Mouse (Mus musculus) brain, adult 2 months (tissue): ENCODE measurements at regions not wholly inside any gene's neighbourhood (a gene's known extent, or its start where the extent isn't known, plus 50 kb on each side); places are given as distances from the start of the nearest gene placed in this dataset.

Experiments used
- DNase-seq: peaks from one replicate; pipeline ENCODE4 v3.0.0; 2011; ENCODE audit warnings: low read depth, low spot score

DNA sequence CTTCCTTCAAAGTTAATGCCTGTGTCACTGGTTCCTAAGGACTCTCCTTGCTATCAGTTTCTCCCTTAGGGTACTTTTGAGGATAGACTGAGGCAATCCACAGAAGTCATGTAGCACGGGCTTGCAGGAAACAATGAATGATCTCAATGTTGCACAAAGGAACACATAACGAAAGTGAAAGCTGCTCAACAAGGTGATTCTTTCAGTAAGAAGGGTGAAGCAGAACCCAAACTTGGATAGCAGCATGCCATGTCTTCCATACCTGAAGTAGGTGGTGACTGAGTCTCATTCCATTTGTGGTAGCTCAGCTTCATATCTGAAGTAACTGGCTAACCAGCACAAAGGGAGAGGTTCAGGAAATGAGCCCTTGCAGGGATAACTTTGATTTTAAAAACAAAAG is 325.7 kb downstream of the H2al1j start:
- DNase-seq: no peak

DNA sequence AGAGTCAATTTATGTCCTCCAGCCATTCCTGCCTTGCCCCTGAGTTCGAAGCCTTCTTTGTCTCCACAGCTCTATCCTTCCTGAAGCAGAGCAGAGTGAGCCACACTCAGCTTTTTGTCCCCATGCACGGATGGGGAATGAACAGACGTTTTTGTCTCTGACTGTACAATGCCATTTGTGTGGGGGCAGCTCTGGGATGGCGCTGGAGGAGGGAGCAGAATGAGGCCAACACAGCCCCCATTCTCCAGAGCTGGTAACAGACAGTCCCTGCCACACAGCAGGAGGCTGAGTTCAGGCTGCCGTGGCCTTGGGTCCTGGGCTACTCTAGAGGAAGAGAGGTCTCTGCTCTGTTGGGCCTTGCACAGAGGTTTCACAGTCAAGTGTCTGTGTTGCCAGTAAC is 327.4 kb downstream of the H2al1j start:
- peak; percentile 86 for DNase-seq

DNA sequence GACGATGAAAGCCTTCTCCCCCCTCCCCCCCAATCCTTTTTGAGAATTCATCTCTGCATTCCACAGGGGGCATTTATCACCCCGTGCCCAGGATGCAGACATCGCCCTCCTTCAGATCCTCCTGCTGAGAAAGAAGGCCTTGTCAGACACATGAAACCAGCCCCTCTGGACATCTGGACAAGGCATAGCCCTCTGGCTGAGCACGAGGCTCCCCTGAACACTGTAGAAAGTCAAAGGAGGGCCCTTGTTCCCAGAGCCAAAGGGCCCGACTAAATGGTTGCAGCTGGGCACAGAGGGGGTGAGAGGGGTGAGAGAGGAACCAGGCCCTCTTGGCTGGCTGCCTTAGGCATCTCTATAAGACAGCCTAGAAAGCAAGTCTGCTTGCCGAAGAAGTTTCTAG is 327.8 kb downstream of the H2al1j start:
- DNase-seq: peak; percentile 87

DNA sequence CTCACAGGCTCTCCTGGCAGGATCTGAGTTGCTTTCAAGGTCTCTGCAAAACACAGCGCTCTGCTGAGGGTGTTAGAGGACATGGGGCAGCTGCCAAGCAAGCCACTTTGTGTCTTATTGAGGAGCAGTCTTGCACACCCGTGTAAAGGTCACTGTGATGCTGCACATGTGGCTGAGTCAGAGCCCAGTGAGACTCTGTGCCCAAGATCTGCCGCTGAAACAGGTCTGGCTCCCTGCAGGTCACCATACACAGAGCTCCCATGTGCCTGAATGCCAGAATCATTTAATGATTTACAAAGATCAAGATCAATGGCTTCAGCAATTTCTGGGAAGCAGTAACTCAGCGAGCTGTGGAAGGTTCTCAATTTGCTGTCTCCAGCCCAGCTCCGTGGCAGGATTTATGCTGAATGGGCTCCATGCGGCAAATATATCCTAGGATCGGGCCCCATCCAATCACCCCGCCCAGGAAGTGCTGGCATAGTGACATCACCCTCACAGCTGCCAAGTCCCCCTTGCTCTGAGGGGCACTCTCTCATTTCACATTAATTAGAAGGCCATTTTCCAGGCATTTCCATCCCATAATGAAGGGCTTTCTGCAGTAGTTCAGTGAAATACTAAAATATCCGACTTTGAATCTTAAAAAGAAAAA is 330.1 kb downstream of the H2al1j start:
- no peak for DNase-seq

DNA sequence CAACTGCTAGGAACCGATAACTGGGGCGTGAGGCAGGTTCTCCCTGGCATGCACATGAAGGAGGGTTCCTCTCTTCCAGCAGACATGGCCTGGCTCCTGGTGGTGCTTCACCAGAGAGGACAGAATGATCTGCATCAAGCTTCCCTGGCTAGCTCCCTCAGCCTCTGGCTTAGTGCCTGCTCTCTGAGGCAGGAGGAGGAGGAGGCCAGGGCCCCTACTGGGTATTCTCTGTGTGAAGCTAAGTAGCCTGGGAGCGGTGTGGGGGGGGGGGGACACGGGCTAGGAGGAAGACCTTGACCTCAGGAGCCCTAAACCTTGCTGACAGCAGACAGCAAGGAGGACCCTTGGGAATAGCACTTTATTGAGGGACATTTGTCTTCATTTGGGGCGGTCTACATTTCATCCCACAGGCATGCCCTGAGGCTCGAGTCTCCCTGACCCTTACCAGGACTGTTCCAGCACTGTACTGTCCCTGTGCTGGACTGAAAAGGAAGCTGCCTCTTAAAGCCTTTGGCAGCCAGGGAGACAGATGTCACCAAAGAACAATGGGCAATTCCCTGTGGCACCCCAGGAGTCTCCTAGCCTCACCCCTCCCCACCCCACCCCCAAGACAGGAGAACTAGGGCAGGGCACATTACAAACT is 335.7 kb downstream of the H2al1j start:
- peak; percentile 31 for DNase-seq

DNA sequence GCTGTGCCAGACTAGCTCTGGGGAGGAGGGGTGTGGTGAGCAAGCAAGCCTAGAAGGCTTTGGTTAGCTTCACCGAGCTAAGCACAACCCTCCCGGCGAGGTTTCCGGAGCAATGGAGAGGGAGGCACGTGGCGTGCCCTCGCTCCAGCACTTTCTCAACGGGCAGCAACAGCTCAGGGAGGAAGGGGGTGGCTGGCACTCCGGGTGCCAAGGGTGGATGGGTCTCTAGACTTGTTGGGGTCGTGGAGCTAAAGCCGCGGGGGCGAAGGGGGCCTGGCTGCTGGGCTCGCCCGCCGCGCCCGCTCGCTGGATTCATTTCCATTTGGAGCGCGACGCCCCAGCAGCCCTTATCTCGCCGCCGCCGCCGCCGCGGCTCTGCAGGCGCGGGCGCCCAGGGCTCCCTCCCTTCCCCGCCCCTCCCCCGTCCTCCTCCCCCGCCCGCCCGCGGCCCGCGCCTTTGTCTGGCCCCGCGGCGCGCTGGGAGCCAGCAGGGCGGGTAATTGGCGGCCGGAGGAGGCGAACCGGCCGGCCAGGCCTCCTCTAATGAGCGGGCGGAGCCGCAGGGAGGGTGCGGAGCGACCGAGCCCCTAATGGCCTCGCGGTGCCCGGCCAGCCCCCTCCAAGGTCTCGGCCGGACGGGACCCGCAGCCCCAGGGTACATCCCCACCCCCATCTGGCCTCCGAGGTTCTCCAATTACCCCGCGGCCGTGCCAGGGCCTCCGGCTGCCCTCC is 336.9 kb downstream of the H2al1j start:
- peak; percentile 67 for DNase-seq

DNA sequence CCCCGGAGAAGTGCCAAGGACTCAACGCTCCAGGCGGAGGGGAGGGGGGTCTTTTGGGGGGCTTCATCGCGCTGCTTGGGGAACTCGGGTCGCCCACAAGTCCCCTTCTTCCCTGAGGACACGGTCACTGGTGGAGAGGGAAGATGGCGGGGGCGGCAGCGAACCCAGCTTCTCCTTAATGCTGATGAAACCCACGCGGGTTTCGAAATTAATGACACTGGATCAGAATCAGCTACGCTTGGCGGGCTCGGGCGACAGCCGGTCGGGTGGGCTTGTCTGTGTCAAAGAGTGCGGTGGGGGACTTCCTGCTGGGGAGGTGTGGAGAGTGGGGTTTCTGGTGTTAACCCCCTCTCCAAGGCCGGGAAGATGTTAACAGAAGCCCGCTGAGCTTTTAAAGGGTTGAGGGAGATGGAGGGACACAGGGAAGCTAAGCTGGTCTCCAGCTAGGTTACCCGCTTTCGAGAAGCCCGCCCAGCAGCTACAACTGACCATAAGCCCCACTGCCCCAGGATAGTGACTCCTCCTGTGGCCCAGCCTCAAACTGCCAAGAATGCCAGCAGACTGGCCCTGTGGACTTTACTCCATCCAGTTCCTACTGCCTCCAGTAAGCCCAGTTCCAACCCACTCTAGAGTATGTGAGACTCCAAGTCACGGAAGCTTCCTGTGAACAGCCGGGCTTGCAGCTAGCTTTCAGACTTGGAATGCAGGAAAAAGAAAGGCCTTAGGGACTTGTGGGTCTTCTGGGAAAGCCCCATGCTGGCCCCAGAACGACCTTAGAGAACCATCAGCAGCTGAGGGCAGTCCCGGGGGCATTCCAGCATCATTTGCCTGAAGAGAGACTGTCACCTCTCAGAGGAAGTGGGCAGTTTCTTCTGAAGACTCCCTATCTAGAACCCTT is 337.7 kb downstream of the H2al1j start:
- DNase-seq: peak; percentile 8

DNA sequence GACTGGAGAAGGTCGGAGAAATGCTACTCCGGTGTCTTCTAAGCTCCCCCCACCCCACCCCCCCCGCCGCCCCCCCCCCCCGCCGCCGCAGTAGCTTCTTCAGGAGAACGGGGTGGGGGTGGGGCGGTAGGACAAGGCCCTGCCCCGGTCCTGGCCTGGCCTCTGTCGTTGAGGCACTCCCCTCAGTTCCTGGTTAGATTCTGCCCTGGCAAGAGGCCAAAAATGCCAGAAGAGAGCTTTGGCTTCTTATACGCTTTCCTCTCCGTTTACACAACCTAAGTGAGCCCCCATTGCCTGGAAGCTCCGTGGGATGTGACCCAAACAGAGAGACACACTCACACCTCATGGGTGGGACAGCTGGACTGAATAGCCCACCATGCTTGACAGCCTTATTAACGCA is 338.9 kb downstream of the H2al1j start:
- no peak for DNase-seq

DNA sequence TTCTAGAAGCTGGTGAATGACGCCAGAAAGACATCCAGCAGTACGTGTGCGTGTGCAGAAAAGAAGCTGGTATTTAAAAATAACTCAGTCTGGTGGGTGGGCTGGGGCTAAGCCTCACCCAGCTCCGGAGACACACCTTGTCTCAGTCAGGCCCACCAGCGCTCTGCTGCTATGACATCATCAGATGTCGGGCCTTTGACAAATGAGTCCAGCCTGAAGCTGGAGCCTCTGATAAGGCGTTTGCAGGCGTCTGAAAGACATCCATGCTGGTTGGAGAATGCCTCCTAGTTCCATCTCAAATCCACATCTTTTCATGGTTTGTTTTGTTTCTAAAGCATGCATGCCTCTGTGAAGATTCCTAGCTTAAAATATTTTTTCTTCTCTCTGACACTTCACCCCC is 344.2 kb downstream of the H2al1j start:
- peak; percentile 16 for DNase-seq

DNA sequence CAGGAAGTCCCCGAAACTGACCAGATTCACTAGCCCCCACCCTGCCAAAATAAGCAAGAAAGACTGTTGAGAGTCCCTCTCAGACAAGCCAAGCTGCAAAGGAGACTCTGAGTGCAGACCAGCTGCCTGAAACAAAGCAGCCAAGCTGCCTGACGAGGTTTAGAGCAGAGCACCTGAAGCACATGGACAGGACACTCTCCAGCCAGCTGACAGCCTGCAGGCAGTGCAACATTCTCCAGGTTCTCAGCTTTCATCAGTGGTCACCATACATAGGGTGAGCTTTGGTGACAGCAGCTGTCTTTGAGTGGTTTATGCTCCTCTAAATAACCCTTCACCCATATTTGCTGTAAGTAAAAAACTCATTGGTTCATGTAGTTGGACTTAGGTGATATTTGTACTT is 350.5 kb downstream of the H2al1j start:
- no peak for DNase-seq

DNA sequence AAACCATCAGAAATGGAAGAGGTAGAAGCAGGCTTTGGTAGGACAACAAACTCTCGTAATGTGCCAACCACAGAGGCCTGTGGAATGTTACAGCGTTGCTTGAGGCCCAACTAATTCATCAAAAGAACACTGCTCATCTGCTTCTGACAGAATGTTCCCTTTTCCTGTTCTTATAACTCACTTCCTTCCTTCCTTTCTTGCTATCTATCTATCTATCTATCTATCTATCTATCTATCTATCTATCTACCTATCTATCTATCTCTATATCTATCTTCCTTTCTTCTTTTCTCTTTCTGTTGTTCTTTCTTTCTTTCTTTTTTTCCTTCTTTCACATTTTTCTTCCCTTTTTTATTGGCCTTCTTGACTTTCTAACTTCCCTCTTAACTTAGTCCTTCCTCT is 353.7 kb downstream of the H2al1j start:
- DNase-seq: no peak

DNA sequence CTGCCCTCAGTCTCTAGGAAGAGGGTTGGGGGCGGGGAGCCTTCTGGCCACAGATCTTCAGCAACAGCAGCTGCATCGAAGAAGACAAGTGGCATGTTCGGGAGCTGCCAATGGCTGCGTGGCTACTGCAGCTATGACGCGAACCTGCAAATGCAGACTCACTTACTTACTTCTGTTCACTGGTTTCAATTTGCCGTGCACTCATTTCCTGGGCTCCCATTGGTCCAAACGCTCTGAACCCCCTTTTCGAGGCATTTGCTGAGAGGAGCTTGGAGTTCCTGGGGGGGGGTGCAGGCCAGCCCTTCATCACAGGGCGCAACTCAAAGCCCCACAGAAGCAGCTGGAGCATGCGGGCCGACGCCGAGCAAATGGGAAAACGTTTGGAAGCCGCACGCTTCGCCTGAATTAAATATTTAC is 362.4 kb downstream of the H2al1j start:
- peak; percentile 31 for DNase-seq

DNA sequence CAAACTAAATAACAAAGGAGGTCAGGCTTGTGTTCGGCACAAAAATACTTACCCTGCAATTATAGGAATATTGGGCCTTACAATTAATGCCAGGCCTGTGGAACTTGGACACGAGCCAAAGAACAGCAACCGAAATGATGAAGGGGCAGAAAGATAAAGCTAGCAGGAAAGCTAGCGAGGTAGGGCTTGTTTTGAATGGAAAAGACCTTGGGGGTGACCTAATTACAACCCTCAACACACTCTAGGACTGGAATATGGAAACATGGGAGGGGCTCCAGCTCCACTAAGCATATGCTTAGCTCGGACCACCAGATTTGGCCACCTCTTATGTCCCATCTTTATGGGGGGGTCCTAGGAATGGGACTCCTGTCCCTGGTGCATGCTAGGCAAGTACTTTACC is 362.8 kb downstream of the H2al1j start:
- DNase-seq: no peak

DNA sequence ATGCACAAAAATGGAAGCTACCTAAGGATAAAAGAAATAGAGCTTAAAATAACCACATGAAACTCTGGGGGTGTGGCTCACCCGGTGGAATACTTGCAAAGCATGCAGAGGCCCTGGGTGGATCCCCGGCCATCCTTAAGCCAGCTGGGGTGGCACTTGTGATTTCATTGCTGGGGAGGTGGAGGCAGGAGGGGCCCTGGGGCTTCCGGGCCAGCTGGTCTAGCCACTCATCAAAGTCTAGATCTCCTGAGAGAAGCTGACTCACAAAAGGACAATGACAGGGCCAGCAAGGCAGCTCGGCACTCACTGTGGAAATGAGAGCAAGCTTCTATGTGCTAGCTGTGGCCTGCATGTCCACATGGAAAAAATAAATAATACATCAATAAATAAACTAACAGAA is 363.4 kb downstream of the H2al1j start:
- no peak for DNase-seq

DNA sequence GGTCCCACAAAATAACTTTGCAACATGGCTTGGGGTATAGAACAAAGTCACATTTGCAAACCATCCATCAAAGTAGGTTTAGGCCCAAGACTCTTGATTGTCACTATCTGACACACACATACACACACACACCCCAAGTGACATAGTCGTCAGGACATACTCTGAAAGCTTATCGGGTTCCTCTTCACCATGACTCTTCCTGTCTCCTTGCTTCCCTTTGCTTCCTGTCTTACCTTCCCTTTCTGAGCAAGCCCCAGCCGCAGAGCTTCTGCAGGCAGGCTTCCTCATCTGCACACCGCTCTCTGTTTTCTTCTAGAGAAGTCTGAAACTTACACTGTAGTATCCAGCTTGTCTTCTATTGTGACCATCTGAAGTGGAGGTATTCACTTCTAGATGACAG is 368.9 kb downstream of the H2al1j start:
- DNase-seq: no peak

DNA sequence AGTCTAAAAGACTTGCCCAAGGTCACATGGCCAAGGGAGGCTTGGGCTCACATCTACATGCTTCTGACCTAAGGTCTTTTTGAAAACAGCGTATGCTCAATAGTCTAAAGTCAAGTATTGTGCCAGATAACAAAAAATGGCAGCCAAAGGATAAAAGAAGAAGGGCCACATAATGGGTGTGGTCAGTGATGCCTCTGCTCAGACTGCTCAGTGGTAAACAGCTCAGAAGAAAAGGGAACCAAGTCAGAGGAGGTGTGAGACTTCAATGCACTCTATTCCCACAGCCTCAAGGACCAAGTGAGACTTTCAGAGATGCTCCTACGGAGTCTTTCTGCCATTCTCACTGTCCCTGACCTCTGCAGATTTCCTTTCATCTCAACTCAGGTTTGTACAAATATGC is 373.5 kb downstream of the H2al1j start:
- DNase-seq: no peak

DNA sequence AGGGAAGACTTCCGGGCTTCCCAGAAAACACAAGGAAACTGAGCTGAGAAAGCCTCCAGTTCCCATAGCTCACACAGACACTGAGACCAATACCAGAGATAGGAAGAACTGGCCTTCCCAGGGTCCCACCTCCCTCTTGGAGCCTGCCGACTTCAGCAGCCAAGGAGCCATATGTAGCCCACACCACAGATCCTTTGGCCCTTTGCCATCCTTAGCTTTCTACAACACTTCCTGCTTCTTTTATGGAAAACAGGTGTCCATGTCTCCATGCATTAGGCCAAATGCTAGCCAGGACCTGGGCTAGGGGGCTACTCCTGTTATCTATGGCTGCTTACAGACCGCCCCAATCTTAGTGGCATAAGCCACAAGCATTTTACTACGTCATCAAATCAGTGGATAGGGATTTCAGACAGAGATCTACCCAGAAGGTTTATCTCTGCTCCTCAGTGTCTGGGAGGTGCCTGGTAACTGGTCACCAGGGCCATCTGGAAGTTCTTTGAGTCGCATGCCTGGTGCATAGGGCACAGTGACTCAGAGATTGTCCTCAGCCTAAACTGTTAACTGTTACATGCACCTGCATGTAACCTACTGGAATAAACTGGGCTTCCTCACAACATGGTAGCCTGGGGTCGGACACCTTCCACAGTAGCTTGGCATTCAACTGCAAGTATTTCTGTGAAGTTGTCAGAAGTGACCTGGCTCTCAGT is 378.4 kb downstream of the H2al1j start:
- DNase-seq: no peak

DNA sequence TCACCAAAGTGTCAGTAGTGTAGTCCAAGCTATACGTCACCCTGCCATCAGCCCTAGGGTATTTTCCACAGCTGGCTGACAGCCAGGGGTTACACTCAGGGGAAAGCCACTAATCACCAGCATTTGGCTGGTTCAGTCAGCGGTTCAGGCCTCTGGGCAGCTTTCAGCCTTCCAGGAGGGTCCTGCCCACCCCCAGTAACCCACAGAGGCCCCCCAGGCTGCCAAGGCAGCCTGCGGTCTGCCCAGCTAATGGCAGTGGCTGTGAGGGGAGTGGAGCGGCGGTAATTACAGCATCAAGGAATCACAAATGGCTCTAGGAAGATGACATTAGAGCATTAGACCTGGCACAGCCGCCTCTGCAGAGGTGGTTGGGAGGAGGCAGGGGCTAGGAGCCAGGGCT is 379.7 kb downstream of the H2al1j start:
- no peak for DNase-seq

DNA sequence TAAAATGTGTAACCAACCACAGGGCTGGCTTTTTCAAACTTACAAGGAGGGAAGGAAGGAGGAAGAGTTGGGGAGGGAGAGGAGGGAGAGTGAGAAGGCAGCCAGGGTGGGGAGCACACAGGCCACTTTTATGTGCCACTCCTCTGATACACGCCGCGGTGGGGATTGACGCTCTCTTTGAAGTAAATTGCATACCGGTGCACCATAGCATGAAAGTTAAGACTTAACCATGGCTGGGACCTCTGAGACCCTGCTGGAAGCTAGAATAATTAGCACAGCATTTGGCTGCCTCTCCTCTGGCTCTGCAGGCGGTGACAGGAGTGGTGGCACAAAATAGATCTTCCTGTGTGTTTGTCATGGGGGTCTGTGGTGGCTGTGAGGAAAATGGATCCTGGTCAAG is 380.7 kb downstream of the H2al1j start:
- no peak for DNase-seq

DNA sequence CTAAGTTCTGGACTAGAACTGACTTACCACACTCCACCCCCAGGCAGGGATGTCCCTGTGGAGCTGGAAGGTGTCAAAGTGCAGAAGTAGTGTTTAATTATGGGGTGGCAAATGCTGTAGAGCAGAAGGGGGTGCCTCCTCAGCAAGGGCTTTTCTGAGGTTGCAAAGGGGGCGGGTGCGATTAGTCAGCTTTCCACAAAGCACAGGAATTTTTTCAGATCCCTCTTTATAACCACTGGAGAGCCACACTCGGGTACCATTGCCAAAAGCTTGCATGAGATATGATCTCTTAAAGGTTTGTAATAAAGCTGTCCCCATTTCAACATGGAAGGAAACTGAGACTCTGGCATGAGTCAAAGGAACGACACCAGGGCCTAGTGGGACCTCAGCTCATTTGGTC is 381.7 kb downstream of the H2al1j start:
- peak; percentile 57 for DNase-seq

DNA sequence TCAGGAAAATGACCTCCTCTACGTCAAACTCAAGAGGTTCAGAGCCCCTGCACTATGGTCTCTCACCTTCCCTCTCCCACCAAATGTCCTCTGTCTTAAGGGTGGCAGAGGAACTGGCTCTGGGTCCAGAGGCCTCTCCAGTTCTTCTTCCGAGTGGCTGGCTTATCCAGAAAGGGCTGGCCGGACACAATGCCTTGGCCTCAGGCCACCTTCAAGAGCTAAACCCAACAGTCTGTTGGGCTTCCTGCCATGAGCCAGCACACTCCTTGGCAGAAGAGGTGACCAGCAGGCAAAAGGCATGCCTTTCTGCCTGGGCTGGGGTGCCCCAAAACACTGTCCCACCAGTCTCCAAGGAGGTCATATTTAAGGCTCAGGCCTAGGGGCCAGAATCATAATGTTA is 385.8 kb downstream of the H2al1j start:
- DNase-seq: peak; percentile 58
